Mouse (Mus musculus) lung, adult 2 months (tissue): ENCODE results near the gene Setdb1. TPM values are rescaled to one million over a fixed set of nuclear protein-coding genes. Genes with fewer than 3 reads are reported as not detected.
"Not testable (repeated sequence)": the region's sequence is repeated elsewhere in the genome, so short reads cannot be mapped to it uniquely, and the experiment has no call there.

Source experiments
- DNase-seq: peaks from one replicate; pipeline ENCODE4 v3.0.0; 2022
- H3K4me1 ChIP-seq: fragments of 200-500 bp; 2 replicates; pipeline ENCODE4 v1.6.1; 2011; ENCODE audit warnings: low read length; ENCODE audit not compliant: control insufficient read depth, insufficient read depth
- H3K4me3 ChIP-seq: fragments of 200-500 bp; replicated peaks from 2 replicates; pipeline ENCODE3; 2011; ENCODE audit warnings: low read depth, mild to moderate bottlenecking, control low read depth, low read length; ENCODE audit errors: extremely low read depth
- CTCF ChIP-seq: fragments of 200-500 bp; IDR thresholded peaks from 2 replicates; pipeline ENCODE4 v1.5.1; 2011; ENCODE audit warnings: mild to moderate bottlenecking, low read length, control low read depth; ENCODE audit not compliant: insufficient read depth
- POLR2A ChIP-seq: fragments of 200-500 bp; IDR thresholded peaks from 2 replicates; pipeline ENCODE4 v1.6.1; 2011; ENCODE audit warnings: low read depth, mild to moderate bottlenecking, control low read depth, low read length, borderline replicate concordance; ENCODE audit errors: extremely low read depth
- WGBS: fragments of 180-500 bp; shearing (Covaris S2); methylation state at CpG from one replicate; pipeline ENCODE4 v1.1.7; 2018; 5-methylcytosine and 5-hydroxymethylcytosine counted together
- polyA plus RNA-seq: library from polyadenylated mRNA; depleted of rRNA; stranded (reverse); fragments of >200 nt; gene quantifications from 2 replicates; pipeline ENCODE4 v1.2.3, GENCODE M21; 2012; rRNA removed

Setdb1 gene
- 10.7 and 14.7 TPM in 2 replicates for polyA plus RNA-seq

DNA sequence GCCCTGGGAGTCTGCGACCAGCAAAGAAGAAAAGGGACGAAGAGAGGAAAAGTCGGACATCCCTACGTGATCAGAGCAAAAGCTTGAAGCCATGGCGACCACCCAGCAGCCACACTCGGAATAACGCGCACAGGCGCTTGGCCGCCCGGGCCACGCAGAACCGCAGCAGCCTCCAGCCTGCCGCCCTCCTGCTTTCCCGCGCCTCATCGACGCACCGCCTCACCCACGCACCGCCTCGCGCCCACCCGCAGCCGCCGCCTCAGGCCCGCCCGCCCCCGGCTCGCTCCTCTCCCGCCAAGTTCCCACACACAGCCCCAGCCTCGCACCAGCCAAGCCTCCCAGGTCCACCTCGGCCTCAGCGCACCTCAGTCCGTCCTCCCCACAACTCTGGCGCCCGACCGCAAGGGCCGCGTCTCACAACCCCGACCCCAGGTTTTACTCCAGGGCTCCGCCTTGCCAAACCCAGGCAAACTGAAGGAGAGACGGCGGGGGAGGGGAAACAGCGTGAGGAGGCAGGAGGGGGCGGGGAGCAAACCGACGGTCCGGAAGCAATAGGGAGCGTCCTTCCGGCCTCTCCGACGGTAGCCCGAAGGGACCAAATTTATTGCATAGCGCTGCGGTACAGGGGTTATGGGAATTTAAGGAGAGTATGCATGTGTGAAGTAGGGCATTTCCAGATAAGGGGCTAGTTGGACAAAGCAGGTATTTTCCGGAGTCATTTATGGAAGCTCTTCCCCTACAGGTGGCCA, at the start of gene Setdb1:
TSS of gene Setdb1 (minus strand) at position 502 of the 749 bp plus-strand sequence.
- WGBS: under 1% methylated on average over 32 of the region's 57 CpGs
- not testable (repeated sequence) for H3K4me1 ChIP-seq
- peak; percentile 92 for DNase-seq
- H3K4me3 ChIP-seq: peak within 1 kb of the TSS; percentile 55

DNA sequence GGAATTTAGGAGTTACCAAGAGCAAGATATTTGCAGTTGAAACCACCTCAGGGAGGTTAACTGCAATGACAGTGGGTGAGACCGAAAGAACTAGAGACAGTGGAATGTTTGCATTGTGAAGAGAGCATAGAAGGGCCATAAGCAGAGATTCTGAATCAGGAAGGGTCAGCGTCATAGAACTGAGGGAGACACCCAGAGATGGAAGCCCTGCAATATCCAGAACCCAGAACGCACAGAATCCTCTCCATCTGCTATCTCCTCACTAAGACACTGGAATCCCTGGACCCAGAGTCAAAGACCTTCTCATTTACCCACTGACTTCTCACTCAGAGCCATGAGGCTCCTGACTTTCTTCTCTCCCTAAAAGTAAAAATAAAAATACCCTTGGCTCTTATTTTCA, 45.7 kb upstream of the Setdb1 start, which contains the start of gene 4930558C23Rik:
TSS of gene 4930558C23Rik (minus strand) at position 101 of the 400 bp plus-strand sequence.
- TF ChIP-seq CTCF (no peak), POLR2A (no peak)
- H3K4me3 ChIP-seq: no peak within 1 kb of the TSS
- no peaks in the 10 kb centered on the region for H3K4me1 ChIP-seq
- DNase-seq: no peak
- 92% methylated on average over 3 of the region's 3 CpGs for WGBS

DNA sequence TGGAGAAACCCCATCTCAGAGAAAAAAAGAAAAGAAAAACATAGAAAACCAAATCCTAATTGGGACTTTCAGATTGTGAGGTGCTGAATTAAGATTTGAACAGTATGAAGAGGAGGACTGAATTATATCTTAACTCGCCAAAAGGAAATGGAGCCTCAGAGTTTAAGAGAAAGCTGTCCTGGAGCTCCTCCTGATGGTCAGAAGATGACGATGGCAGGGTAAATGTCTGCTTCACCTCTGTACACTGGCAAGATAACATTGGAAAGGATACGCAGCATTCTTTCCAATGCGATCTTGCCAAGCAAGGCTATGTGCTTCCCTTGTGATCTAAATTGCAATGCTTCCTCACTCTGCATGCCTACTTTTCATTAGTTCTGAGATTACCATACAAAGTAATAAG, 37.4 kb upstream of the Setdb1 start:
- WGBS: 53% methylated on average over 4 of the region's 4 CpGs
- TF ChIP-seq POLR2A: no peak
- TF ChIP-seq CTCF: peak; percentile 23; the same call in 1 of the 2 replicates
- no peak for DNase-seq
- Histone ChIP-seq H3K4me1 (no peaks in the 10 kb centered on the region), H3K4me3 (no peak overlapping the region)

DNA sequence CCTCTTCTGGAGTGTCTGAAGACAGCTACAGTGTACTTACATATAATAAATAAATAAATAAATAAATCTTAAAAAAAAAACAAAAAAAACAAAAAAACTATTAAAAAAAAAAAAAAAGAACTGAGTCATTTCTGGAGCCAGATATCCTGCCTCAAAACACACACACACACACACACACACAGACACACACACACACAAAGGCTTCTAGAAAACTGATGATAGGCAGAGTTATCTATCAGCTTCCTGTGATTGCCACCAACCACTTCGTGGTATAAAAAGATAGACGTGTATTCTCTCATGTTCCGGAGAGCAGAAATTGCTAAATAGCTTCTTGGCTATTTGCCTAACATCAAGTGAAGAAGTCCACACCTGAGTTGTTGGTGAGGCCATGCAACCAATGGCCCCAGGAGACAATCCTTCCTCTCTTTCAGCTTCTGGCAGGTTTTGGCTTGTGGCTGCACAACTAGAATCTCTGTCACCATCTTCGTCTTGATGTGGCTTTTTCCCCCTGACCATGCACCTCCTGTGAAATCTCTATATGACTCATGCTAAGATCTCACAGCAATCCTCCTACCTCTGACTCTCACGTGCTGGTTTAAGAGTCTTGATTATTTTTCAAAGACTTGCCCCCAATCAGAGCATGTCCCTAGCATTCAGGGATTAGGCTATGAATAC, 28.5 kb upstream of the Setdb1 start:
- H3K4me1 ChIP-seq: no peaks in the 10 kb centered on the region
- WGBS: 60% methylated on average over 5 of the region's 5 CpGs
- no peak for DNase-seq
- TF ChIP-seq CTCF (no peak), POLR2A (no peak)
- no peak overlapping the region for H3K4me3 ChIP-seq

DNA sequence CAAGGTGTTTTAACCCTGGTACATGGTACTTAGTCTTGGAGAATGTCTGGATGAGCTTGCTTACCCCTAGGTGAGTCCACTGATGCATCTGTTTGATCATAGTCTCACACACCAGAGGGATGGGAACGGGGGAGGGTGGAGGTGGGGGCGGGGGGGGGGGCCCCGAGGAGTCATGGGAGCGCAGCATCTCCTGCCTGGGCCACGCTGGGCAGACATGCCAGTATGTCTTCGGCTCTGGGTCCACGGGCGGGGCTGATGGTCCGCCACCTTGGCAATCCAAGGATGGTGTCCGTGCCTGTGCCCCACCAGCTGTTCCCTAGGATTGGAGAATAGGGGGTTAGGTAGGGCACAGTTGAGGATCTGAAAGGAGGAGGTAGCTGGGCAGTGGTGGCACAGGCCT, 16.2 kb upstream of the Setdb1 start:
- H3K4me1 ChIP-seq: no peaks in the 10 kb centered on the region
- H3K4me3 ChIP-seq: no peak overlapping the region
- no peak for TF ChIP-seq POLR2A
- TF ChIP-seq CTCF: no peak
- no peak for DNase-seq
- 86% methylated on average over 10 of the region's 10 CpGs for WGBS

DNA sequence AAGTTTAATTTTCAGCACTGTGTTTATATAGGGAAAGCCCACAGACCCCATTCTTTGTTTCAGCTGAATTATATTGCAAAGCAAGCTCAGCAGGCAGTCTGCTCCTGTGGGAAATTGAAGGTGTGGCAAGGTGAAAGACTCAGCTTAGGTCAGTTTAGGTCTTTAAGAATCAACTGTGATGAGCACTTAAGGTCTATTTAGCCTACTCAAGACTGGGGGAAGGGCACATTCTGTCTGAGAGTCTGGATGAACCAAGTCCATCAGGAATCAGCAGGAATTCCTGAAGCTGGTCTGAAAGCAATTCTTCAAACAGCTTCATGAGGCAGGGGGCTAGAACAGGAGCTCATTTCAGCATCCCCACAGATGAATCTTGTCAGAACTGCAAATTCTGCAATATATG, 13.1 kb upstream of the Setdb1 start:
- Histone ChIP-seq H3K4me3 (no peak overlapping the region), H3K4me1 (no peaks in the 10 kb centered on the region)
- no peak for DNase-seq
- TF ChIP-seq POLR2A: no peak
- no peak for TF ChIP-seq CTCF

DNA sequence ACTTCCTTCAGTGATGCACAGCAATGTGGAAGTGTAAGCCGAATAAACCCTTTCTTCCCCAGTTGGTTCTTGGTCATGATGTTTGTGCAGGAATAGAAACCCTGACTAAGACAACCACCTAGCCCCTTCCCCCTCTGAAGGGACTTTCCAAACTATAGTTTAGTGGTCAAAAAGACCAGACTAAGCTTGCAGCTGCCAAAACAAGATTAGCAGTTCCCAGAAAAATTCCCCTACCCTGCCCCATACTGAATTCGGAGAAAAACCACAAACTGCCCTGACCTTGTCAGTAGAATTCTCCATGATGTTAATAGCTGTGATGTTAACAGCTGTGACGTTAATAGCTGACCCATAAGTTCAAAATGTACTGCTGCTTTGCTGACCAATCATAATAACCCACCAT, 3.3 kb upstream of the Setdb1 start:
- WGBS: 72% methylated on average over 3 of the region's 3 CpGs
- H3K4me3 ChIP-seq, H3K4me1 ChIP-seq, DNase-seq: not testable (repeated sequence)

DNA sequence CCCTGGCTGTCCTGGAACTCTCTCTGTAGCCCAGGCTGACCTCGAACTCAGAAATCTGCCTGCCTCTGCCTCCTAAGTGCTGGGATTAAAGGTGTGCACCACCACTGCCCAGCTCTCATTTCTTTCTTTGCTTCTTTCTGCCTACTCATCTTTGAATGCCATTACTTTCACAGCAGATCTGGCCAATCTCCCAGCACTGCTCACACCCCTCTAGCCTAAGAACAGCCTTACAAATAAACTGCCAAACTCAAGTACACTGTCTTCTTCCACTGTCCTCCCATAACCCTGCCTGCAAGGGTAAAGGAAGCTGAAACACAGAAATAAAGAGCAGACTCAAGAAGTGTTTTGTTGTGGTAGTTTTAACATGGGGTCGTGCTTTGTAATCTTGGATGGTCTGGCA, 744 bp upstream of the Setdb1 start:
- DNase-seq: no peak
- Histone ChIP-seq H3K4me3 (no peak overlapping the region), H3K4me1 (no peaks in the 10 kb centered on the region)
- 88% methylated on average over 2 of the region's 2 CpGs for WGBS
- TF ChIP-seq POLR2A (no peak), CTCF (no peak)

DNA sequence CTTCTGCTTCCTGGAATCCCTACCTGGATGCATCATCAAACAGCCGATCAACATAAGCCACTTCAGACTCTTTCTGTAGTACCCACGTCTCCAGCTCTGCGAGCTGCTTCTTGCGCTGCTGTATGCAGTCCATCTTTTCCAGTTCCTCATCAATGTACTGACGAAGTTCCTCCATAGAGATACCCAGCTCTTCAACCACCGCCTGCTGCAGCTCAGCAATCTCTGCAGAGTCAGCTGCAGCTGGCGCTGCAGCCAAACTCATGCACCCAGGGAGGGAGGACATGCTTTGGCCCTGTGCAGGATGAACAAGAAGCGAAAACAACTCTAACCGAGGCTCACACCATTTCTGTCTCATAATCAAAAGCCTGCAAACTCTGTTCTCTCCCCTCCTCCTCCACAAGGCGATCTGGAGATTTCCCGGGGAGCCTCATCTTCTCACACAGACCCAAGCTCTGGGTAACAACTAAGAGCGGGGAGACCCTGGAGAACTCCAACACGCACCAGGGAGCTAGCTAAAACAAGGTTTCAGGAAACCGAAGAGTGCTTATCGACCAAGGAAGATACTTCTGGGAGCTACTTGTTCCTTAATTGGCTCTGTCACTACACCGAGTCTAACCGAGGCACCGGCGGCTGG, 974 bp downstream of the Setdb1 start:
- not testable (repeated sequence) for H3K4me1 ChIP-seq, H3K4me3 ChIP-seq, DNase-seq
- 18% methylated on average over 11 of the region's 19 CpGs for WGBS

DNA sequence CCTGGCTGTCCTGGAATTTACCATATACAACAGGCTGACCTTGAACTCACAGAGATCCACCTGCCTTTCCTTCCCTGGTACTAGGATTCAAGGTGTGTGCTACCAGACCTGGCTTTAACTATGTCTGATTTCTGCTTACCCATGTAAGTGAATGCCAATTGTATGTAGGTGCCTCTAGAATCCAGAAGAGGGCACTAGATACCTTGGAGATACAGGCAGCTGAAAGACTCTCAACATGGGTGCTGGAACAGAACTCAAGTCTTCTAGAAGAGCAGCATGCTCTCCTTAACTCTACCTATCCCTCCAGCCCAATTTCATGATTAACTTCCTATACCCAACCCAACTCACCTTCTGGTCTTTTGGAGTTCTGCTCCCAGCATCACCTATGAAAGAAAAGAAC, 7.5 kb downstream of the Setdb1 start:
- Histone ChIP-seq H3K4me1 (no peaks in the 10 kb centered on the region), H3K4me3 (no peak overlapping the region)
- no peak for DNase-seq
- TF ChIP-seq CTCF (peak; percentile 36; the same call in 1 of the 2 replicates), POLR2A (no peak)

DNA sequence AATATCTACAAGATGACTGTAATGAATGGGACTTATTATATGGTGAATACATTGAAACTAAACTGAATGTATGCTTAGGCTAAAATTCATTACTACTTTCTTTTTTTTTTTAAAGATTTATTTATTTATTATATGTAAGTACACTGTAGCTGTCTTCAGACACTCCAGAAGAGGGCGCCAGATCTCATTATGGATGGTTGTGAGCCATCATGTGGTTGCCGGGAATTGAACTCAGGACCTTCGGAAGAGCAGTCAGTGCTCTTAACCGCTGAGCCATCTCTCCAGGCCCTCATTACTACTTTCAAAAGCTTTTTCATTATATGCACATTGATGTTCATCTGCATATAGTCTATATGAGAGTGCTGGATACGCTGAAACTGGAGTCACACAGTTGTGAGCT, 8.7 kb downstream of the Setdb1 start:
- WGBS: 97% methylated on average over 5 of the region's 5 CpGs
- not testable (repeated sequence) for H3K4me3 ChIP-seq, H3K4me1 ChIP-seq, DNase-seq
